Mouse (Mus musculus): ENCODE measurements at regions not wholly inside any gene's neighbourhood (a gene's known extent, or its start where the extent isn't known, plus 50 kb on each side); places are given as distances from the start of the nearest gene placed in this dataset.

DNA sequence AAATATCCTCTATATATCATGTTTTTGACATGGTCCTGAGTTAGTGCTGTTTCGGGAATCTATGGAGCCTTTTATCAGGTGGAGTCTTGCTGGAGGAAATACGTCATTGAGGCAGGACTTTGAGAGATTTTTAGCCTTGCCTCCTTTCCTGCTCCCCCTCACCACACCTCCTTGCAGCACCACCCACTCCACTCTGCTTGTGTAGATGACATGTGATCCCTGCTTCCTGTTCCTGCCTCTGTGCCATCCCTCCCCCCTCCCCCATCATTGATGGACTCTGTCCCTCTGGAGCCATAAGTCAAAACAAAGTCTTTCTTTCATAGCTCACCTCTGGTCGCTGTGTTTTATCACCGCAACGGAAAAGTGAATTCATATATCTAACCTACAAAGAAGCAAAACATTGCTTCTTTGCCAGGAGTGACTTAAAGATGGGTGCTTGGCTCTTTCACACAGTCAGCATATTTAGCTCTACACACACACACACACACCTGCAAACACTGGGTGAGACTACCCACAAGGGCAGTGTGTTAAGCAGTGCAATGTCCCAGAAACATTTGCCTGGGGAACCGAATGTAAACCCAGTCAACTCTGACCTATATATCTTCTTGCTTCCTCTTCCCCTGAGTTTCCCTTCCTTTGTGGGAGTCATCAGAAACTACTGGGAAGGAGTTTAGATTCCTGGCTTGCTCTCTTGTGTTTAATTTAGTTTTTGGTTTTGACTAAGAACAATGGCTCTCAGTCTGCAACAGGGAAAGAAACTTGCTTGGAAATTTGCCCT, 123.1 kb upstream of the Mylip start:
- TF ChIP-seq POLR2A (IDR thresholded peaks at IDR 0.05; ENCODE audit: control insufficient read depth, extremely low read depth, insufficient read depth, low read length, poor library complexity), result no peak
- no peak for TF ChIP-seq CTCF (IDR thresholded peaks at IDR 0.05; ENCODE audit: borderline replicate concordance, control insufficient read depth, extremely low read depth, insufficient read depth, low read length, poor library complexity)
- Histone ChIP-seq H3K36me3 (ENCODE audit: control insufficient read depth, insufficient read depth, low read length) (no peaks in the 10 kb centered on the region), H3K4me3 (ENCODE audit: control insufficient read depth, insufficient read depth, low read length) (no peak overlapping the region), H3K27ac (ENCODE audit: control insufficient read depth, insufficient read depth, low read length) (no peak overlapping the region), H3K4me1 (replicated peaks; ENCODE audit: control insufficient read depth, insufficient read depth, low read length) (no peaks in the 10 kb centered on the region), H3K27me3 (ENCODE audit: control insufficient read depth, insufficient read depth, low read length) (no peaks in the 10 kb centered on the region)
- no peak for DNase-seq
- WGBS, result 90% methylated on average over 6 of the region's 6 CpGs

DNA sequence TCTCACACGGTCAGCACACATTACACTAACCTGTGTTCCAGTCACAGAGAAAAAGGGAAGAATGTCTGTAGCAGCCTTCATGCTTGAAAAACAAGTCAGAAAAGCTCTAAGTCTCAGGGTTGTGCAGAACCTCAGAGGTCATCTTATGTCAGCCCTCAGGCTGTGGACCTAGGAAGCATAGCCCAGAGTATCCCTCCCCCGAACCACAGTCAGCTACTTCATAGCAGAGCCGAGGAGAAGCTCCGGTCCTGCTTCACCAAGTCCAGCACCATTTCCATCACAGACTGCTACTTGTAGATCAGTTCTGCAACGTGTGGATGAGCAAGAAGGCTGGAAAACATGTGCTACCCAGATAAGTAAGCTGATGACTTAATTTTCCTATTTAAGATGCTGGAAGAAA, 122.1 kb upstream of the Mylip start:
- WGBS, result 97% methylated on average over 5 of the region's 5 CpGs
- H3K27me3 ChIP-seq (ENCODE audit: control insufficient read depth, insufficient read depth, low read length), result no peaks in the 10 kb centered on the region
- no peak overlapping the region for H3K4me3 ChIP-seq (ENCODE audit: control insufficient read depth, insufficient read depth, low read length)
- DNase-seq, result no peak
- no peaks in the 10 kb centered on the region for H3K4me1 ChIP-seq (replicated peaks; ENCODE audit: control insufficient read depth, insufficient read depth, low read length)
- H3K36me3 ChIP-seq (ENCODE audit: control insufficient read depth, insufficient read depth, low read length), result no peaks in the 10 kb centered on the region
- no peak overlapping the region for H3K27ac ChIP-seq (ENCODE audit: control insufficient read depth, insufficient read depth, low read length)
- no peak for TF ChIP-seq POLR2A (IDR thresholded peaks at IDR 0.05; ENCODE audit: control insufficient read depth, extremely low read depth, insufficient read depth, low read length, poor library complexity)
- no peak for TF ChIP-seq CTCF (IDR thresholded peaks at IDR 0.05; ENCODE audit: borderline replicate concordance, control insufficient read depth, extremely low read depth, insufficient read depth, low read length, poor library complexity)

DNA sequence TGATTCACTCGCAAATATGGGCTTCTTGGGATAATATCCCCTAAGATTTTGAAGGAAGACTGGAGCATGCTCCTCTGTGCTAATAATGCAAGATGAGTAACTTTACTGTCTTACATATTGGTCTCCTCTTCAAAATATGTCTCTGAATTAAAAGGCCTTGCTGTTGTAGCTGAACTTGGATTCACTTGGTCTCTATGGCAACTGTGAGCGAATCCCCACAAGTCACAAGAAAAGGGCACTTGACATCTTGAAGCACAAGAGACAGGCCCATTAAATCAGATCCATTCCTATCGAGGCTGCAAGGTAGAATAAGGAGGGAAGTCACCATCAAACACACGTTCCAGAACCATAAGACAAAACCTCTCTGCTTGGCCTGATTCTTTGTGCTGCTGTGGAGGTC, 121.6 kb upstream of the Mylip start:
- no peaks in the 10 kb centered on the region for H3K4me1 ChIP-seq (replicated peaks; ENCODE audit: control insufficient read depth, insufficient read depth, low read length)
- no peak overlapping the region for H3K4me3 ChIP-seq (ENCODE audit: control insufficient read depth, insufficient read depth, low read length)
- TF ChIP-seq POLR2A (IDR thresholded peaks at IDR 0.05; ENCODE audit: control insufficient read depth, extremely low read depth, insufficient read depth, low read length, poor library complexity) (no peak), CTCF (IDR thresholded peaks at IDR 0.05; ENCODE audit: borderline replicate concordance, control insufficient read depth, extremely low read depth, insufficient read depth, low read length, poor library complexity) (no peak)
- DNase-seq, result no peak
- no peaks in the 10 kb centered on the region for H3K27me3 ChIP-seq (ENCODE audit: control insufficient read depth, insufficient read depth, low read length)
- 93% methylated on average over 4 of the region's 4 CpGs for WGBS
- no peak overlapping the region for H3K27ac ChIP-seq (ENCODE audit: control insufficient read depth, insufficient read depth, low read length)
- H3K36me3 ChIP-seq (ENCODE audit: control insufficient read depth, insufficient read depth, low read length), result no peaks in the 10 kb centered on the region

DNA sequence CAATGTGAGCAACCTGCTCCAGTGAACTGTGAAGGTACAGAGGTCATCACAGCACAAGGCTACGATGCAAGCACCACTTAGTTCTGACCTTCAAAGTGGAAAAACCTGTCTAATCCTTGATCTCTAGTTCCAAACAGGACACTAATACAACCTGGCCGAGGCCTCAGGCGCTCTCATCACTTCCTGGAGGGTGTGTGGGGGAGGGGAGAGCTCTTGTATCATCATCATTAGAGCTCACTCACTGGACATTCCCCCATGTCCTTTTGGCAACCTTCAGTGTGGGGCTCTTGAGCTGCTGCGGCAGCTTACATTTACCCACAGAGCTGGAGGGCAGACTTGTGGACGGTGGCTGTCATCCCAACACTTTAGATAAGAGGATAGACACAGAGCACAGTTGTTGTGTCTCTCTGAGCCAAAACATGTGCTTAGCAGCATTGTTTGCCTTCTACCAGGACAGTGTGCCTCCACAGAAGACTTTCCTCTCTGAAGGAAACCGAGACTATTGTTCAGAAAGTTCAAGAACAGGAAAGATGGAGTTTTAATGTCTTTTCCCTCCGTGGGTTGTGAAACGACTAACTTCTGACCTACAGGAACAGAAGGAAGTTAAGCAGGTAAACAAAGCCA, 115.2 kb upstream of the Mylip start:
- Histone ChIP-seq H3K36me3 (ENCODE audit: control insufficient read depth, insufficient read depth, low read length) (no peaks in the 10 kb centered on the region), H3K27me3 (ENCODE audit: control insufficient read depth, insufficient read depth, low read length) (no peaks in the 10 kb centered on the region), H3K4me1 (replicated peaks; ENCODE audit: control insufficient read depth, insufficient read depth, low read length) (no peaks in the 10 kb centered on the region), H3K4me3 (ENCODE audit: control insufficient read depth, insufficient read depth, low read length) (no peak overlapping the region), H3K27ac (ENCODE audit: control insufficient read depth, insufficient read depth, low read length) (no peak overlapping the region)
- WGBS, result 79% methylated on average over 8 of the region's 8 CpGs
- DNase-seq, result no peak
- TF ChIP-seq CTCF (IDR thresholded peaks at IDR 0.05; ENCODE audit: borderline replicate concordance, control insufficient read depth, extremely low read depth, insufficient read depth, low read length, poor library complexity) (no peak), POLR2A (IDR thresholded peaks at IDR 0.05; ENCODE audit: control insufficient read depth, extremely low read depth, insufficient read depth, low read length, poor library complexity) (no peak)

DNA sequence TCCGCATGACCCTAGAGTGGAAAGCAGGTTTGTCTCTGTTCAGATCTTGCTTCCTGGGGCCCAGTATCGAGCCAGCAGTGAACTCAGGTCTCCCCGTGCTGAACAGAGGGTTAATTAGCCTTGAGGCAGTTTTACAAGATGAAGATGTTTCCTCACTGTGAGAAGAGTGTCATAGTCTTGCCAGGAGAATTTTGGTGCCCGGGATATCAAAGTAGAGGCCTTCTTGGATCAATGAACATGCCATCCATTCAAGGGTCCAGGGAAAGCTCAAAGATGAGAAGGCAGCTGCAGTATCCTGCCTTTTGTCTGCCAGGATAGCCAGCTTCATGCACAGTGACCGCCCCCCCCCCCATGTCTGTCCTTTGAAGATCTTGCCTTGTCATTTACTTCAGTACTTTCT, 114.2 kb upstream of the Mylip start:
- DNase-seq, result no peak
- Histone ChIP-seq H3K4me1 (replicated peaks; ENCODE audit: control insufficient read depth, insufficient read depth, low read length) (no peaks in the 10 kb centered on the region), H3K27ac (ENCODE audit: control insufficient read depth, insufficient read depth, low read length) (no peak overlapping the region), H3K36me3 (ENCODE audit: control insufficient read depth, insufficient read depth, low read length) (no peaks in the 10 kb centered on the region), H3K27me3 (ENCODE audit: control insufficient read depth, insufficient read depth, low read length) (no peaks in the 10 kb centered on the region), H3K4me3 (ENCODE audit: control insufficient read depth, insufficient read depth, low read length) (no peak overlapping the region)
- 93% methylated on average over 5 of the region's 5 CpGs for WGBS
- TF ChIP-seq POLR2A (IDR thresholded peaks at IDR 0.05; ENCODE audit: control insufficient read depth, extremely low read depth, insufficient read depth, low read length, poor library complexity) (no peak), CTCF (IDR thresholded peaks at IDR 0.05; ENCODE audit: borderline replicate concordance, control insufficient read depth, extremely low read depth, insufficient read depth, low read length, poor library complexity) (no peak)

DNA sequence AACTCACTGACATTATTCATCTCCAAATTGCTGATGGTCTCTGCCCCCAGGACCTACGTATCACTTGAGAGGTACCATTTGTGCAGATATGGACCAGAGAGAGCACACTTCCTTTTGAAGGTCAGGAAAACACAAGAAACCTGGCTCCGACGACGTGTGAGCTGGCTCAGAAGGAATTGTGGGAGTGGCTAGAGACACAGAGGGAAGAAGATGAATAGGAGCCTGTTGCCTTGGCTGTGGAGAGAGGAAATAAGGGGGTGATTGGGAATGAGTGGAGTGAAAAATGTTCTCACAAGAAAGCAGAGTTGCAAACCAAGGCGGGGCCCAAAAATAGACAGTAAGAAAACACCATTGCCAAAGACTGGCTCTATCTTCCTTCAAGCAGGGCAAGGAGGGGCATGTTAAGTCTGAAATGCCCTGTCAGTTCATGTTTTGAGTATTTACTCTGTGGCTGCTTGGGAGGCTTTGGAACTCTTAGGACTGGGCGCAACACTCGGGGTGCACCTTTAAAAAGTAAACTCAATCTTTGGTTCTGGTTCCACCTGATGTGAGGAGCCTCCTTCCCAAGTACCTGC, 111.6 kb upstream of the Mylip start:
- WGBS, result 88% methylated on average over 7 of the region's 7 CpGs
- Histone ChIP-seq H3K36me3 (ENCODE audit: control insufficient read depth, insufficient read depth, low read length) (no peaks in the 10 kb centered on the region), H3K4me3 (ENCODE audit: control insufficient read depth, insufficient read depth, low read length) (no peak overlapping the region), H3K27ac (ENCODE audit: control insufficient read depth, insufficient read depth, low read length) (no peak overlapping the region), H3K4me1 (replicated peaks; ENCODE audit: control insufficient read depth, insufficient read depth, low read length) (no peaks in the 10 kb centered on the region), H3K27me3 (ENCODE audit: control insufficient read depth, insufficient read depth, low read length) (no peaks in the 10 kb centered on the region)
- TF ChIP-seq POLR2A (IDR thresholded peaks at IDR 0.05; ENCODE audit: control insufficient read depth, extremely low read depth, insufficient read depth, low read length, poor library complexity) (no peak), CTCF (IDR thresholded peaks at IDR 0.05; ENCODE audit: borderline replicate concordance, control insufficient read depth, extremely low read depth, insufficient read depth, low read length, poor library complexity) (no peak)
- no peak for DNase-seq
